Mouse (Mus musculus): ENCODE data around the gene Atp2b2. TPM values are rescaled to one million over a fixed set of nuclear protein-coding genes. Genes with fewer than 3 reads are reported as not detected.

Atp2b2 gene
- polyA plus RNA-seq, 1 experiment from 2014 or later = 14.8 TPM

DNA sequence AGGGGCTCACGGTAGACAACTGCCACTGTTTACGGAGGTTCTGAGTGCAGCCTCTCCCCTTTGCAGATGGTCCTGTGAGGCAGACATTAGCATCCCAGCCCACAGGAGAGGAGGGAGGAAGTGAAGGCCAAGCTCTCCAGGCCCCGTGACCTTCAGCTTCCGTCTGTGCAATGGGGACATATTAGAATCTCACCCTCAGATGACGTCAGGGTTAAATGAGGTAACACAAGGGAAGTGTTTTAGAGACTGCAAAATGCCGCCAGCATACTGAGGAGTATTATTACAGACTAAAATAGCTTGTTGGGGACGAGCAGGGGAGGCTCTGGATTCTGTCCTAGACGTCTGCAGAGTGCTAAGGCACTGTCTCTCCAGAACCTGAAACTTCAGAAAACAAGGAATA, 106.3 kb downstream of the Atp2b2 start:
- H3K27ac ChIP-seq = no peak overlapping the region
- H3K4me1 ChIP-seq = peaks cover 12% of the 10 kb centered on the region
- no peaks in the 10 kb centered on the region for H3K9me3 ChIP-seq
- ATAC-seq (ENCODE audit: low FRiP score, low read depth) = no peak
- no peak overlapping the region for H3K4me2 ChIP-seq (replicated peaks)
- H3K27me3 ChIP-seq (replicated peaks) = no peaks in the 10 kb centered on the region
- 71% methylated on average over 8 of the region's 8 CpGs for WGBS
- no peaks in the 10 kb centered on the region for H3K36me3 ChIP-seq
- no peak overlapping the region for H3K4me3 ChIP-seq
- H3K9ac ChIP-seq = no peak overlapping the region

GRCm38 (mm10) chr6:113934692-113935091, 107.7 kb downstream of the Atp2b2 start:
- H3K9me3 ChIP-seq = no peaks in the 10 kb centered on the region
- no peak for ATAC-seq (ENCODE audit: low FRiP score, low read depth)
- H3K4me2 ChIP-seq (replicated peaks) = no peak overlapping the region
- no peak overlapping the region for H3K9ac ChIP-seq
- no peaks in the 10 kb centered on the region for H3K27me3 ChIP-seq (replicated peaks)
- no peak overlapping the region for H3K4me3 ChIP-seq
- H3K27ac ChIP-seq = no peak overlapping the region
- WGBS = 75% methylated on average over 8 of the region's 8 CpGs
- peaks cover 12% of the 10 kb centered on the region for H3K4me1 ChIP-seq
- H3K36me3 ChIP-seq = no peaks in the 10 kb centered on the region

DNA sequence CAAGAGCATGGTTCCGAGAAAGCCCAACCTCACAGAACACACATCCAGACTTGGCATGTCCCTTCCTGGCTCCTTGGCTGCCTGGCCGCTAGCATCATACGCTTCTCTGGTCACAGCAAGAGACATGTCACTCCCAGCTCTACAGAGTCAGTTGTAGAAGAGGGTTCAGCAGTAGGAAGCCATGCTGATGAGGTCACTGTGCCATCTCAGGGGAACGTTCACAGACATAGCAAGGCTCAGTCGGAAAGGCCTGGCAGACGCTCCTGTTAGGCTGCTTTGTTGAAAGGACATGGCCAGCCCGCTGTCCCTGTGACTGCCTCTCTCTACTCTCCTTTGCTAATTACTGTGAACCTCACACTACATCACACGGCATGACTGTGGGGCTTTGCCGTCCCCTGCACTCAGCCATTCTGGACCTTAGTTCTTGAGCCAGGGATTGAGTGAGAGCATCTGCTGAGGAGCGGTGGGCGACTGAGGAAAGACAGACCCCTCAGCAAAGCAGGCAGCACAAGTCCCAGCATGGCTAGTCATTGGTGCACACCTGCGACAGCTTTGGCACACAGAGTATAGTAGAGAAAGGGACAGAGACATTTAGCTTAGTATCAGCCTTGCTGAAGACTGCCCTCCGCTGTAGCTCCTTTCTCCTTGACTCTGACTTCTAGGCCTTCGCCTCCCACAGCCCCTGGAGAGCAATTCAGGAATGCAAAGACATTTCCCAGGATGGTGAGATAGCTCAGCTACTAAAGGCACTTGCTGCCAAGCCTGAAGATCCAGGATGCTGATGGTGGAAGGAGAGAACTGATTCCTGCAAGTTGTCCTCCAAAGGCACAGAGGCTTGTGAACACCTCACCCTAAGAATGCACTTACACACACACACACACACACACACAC, 108.9 kb downstream of the Atp2b2 start:
- Histone ChIP-seq H3K9me3 (no peaks in the 10 kb centered on the region), H3K27me3 (replicated peaks) (no peaks in the 10 kb centered on the region), H3K27ac (no peak overlapping the region), H3K36me3 (no peaks in the 10 kb centered on the region), H3K4me1 (peaks cover 12% of the 10 kb centered on the region), H3K4me3 (no peak overlapping the region), H3K9ac (no peak overlapping the region), H3K4me2 (replicated peaks) (no peak overlapping the region)
- no peak for ATAC-seq (ENCODE audit: low FRiP score, low read depth)
- 66% methylated on average over 14 of the region's 14 CpGs for WGBS

DNA sequence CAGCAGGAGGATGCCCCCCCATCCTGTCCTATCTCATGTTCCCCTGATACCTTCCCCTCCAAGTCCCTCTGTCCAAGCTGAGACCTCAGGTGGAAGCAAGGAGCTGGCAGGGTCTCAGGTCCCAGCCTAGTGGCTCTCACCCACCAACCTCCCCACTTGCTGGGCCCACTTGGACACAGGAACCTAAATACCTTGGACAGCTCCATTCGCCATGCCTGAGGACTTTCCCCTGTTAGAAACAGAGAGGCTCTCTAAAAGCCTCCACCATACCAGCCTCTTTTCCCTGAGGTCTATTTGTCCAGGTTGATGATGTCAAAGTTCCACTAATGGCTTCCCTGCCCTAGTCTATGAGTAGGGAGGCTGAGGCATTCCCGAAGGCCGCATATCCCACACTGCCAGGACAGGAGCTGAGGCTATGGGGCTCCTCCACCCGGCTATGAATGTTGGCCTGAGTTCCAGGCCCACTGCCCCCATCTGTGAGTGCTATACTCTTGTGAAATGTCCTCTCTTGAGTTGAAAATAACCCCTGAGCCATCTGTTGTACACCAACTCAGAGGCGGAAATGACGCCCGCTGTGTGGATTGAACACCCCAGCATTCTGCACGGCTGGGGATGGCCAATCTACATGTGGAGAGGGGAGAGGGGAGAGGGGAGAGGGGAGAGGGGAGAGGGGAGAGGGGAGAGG, 113.1 kb downstream of the Atp2b2 start:
- Histone ChIP-seq H3K4me2 (replicated peaks) (no peak overlapping the region), H3K4me3 (no peak overlapping the region), H3K36me3 (no peaks in the 10 kb centered on the region), H3K9ac (no peak overlapping the region), H3K9me3 (no peaks in the 10 kb centered on the region), H3K27ac (no peak overlapping the region), H3K27me3 (replicated peaks) (no peaks in the 10 kb centered on the region), H3K4me1 (no peaks in the 10 kb centered on the region)
- ATAC-seq (ENCODE audit: low FRiP score, low read depth) = no peak
- WGBS = 79% methylated on average over 8 of the region's 8 CpGs

DNA sequence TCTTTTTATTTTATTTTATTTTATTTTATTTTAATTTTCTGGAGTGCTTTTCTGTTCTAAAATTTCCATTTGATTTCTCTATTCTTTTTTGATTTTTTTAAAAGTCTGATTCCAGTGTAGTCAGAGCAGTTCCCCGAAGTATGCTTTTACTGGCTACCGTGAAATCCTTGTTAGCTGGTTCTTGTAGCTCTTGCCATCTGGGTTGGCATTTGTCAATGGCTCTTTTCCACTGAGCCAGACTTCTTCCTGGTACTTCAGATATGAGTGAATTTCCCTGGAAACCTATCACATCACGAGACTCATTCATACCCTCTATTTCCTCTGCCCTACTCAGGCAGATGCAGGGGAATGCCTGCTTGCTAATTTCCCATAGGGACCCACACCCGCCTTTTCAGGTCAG, 119.2 kb downstream of the Atp2b2 start:
- no peak overlapping the region for H3K27ac ChIP-seq
- WGBS = 81% methylated on average over 4 of the region's 4 CpGs

GRCm38 (mm10) chr6:113920466-113920865, 121.9 kb downstream of the Atp2b2 start:
- no peaks in the 10 kb centered on the region for H3K4me1 ChIP-seq
- H3K4me2 ChIP-seq (replicated peaks) = no peak overlapping the region
- no peak overlapping the region for H3K27ac ChIP-seq
- ATAC-seq (ENCODE audit: low FRiP score, low read depth) = no peak
- H3K27me3 ChIP-seq (replicated peaks) = no peaks in the 10 kb centered on the region
- no peak overlapping the region for H3K4me3 ChIP-seq
- H3K9me3 ChIP-seq = no peaks in the 10 kb centered on the region
- H3K36me3 ChIP-seq = no peaks in the 10 kb centered on the region
- WGBS = 70% methylated on average over 5 of the region's 5 CpGs
- no peak overlapping the region for H3K9ac ChIP-seq

More for the DNA sequence above, 119.2 kb downstream of the Atp2b2 start:
- Histone ChIP-seq H3K9me3 (no peaks in the 10 kb centered on the region), H3K9ac (no peak overlapping the region), H3K4me3 (no peak overlapping the region), H3K4me2 (replicated peaks) (no peak overlapping the region), H3K36me3 (no peaks in the 10 kb centered on the region), H3K4me1 (no peaks in the 10 kb centered on the region), H3K27me3 (replicated peaks) (no peaks in the 10 kb centered on the region)
- no peak for ATAC-seq (ENCODE audit: low FRiP score, low read depth)

- Histone ChIP-seq H3K9ac (no peak overlapping the region), H3K9me3 (no peaks in the 10 kb centered on the region), H3K4me1 (no peaks in the 10 kb centered on the region), H3K36me3 (no peaks in the 10 kb centered on the region), H3K27ac (no peak overlapping the region), H3K27me3 (replicated peaks) (no peaks in the 10 kb centered on the region), H3K4me3 (no peak overlapping the region), H3K4me2 (replicated peaks) (no peak overlapping the region)
- WGBS = 77% methylated on average over 3 of the region's 3 CpGs
- ATAC-seq (ENCODE audit: low FRiP score, low read depth) = no peak
Measured at GRCm38 (mm10) chr6:113912753-113913152, 129.7 kb downstream of the Atp2b2 start.

DNA sequence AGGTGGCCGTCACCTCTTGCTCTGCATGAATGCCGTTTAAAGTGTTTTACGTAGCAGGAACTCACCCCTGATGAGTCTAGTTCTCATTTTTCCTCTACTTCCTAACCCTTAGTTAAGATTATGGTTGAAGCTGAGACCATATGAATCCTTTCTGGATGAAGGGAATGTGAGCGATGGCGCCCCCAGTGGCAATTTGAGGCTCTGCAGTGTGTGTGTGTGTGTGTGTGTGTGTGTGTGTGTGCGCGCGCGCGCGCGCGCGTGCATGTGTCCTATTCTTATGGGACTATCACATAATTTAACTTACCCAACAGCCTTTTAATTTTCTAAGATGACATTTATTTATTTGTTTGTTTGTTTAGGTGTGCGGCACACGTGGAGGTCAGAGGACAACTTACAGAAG, 131.3 kb downstream of the Atp2b2 start:
- Histone ChIP-seq H3K36me3 (no peaks in the 10 kb centered on the region), H3K4me1 (no peaks in the 10 kb centered on the region), H3K27me3 (replicated peaks) (no peaks in the 10 kb centered on the region), H3K9ac (no peak overlapping the region), H3K4me3 (no peak overlapping the region), H3K4me2 (replicated peaks) (no peak overlapping the region), H3K9me3 (no peaks in the 10 kb centered on the region), H3K27ac (no peak overlapping the region)
- ATAC-seq (ENCODE audit: low FRiP score, low read depth) = no peak
- WGBS = 81% methylated on average over 16 of the region's 16 CpGs

- Histone ChIP-seq H3K27me3 (replicated peaks) (no peaks in the 10 kb centered on the region), H3K4me2 (replicated peaks) (no peak overlapping the region), H3K9me3 (no peaks in the 10 kb centered on the region), H3K27ac (no peak overlapping the region), H3K4me1 (no peaks in the 10 kb centered on the region), H3K36me3 (no peaks in the 10 kb centered on the region), H3K9ac (no peak overlapping the region), H3K4me3 (no peak overlapping the region)
- no peak for ATAC-seq (ENCODE audit: low FRiP score, low read depth)
- WGBS = 88% methylated on average over 3 of the region's 3 CpGs
Measured at GRCm38 (mm10) chr6:113910411-113911055, 131.9 kb downstream of the Atp2b2 start.

DNA sequence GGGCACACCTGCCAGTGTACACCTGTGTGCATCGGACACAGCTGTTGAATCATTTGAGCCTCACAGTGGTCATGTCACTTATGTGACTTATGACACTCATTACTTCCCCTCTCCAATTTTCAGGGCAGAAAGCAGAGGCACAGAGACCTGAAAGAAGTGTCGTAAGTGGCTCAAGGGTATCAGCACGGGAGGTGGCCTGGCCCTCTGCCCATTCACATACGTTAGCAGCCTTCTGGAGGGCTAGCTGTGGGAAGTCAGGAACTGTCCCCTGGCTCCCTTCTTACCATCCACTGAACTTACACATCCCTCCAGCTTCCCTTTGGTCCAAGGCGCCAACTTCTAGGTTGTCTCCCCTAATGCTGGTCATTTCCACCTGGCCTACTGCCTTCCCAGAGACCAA, 132.6 kb downstream of the Atp2b2 start:
- no peak for ATAC-seq (ENCODE audit: low FRiP score, low read depth)

GRCm38 (mm10) chr6:113908066-113908465, 134.3 kb downstream of the Atp2b2 start:
- no peak overlapping the region for H3K4me3 ChIP-seq

More for the DNA sequence above, 132.6 kb downstream of the Atp2b2 start:
- Histone ChIP-seq H3K9ac (no peak overlapping the region), H3K27me3 (replicated peaks) (no peaks in the 10 kb centered on the region), H3K4me3 (no peak overlapping the region), H3K9me3 (no peaks in the 10 kb centered on the region), H3K4me2 (replicated peaks) (no peak overlapping the region), H3K36me3 (no peaks in the 10 kb centered on the region), H3K4me1 (no peaks in the 10 kb centered on the region), H3K27ac (no peak overlapping the region)
- 71% methylated on average over 5 of the region's 5 CpGs for WGBS

GRCm38 (mm10) chr6:113904406-113904805, 138.0 kb downstream of the Atp2b2 start:
- Histone ChIP-seq H3K9me3 (no peaks in the 10 kb centered on the region), H3K9ac (no peak overlapping the region), H3K4me3 (no peak overlapping the region), H3K27ac (no peak overlapping the region), H3K36me3 (no peaks in the 10 kb centered on the region), H3K4me1 (no peaks in the 10 kb centered on the region), H3K4me2 (replicated peaks) (no peak overlapping the region), H3K27me3 (replicated peaks) (no peaks in the 10 kb centered on the region; the same call in 1 of the 2 replicates)
- no peak for ATAC-seq (ENCODE audit: low FRiP score, low read depth)
- WGBS = 49% methylated on average over 5 of the region's 5 CpGs

More at GRCm38 (mm10) chr6:113908066-113908465, 134.3 kb downstream of the Atp2b2 start:
- Histone ChIP-seq H3K27me3 (replicated peaks) (no peaks in the 10 kb centered on the region), H3K27ac (no peak overlapping the region), H3K9ac (no peak overlapping the region), H3K4me1 (no peaks in the 10 kb centered on the region), H3K4me2 (replicated peaks) (no peak overlapping the region), H3K36me3 (no peaks in the 10 kb centered on the region), H3K9me3 (no peaks in the 10 kb centered on the region)
- ATAC-seq (ENCODE audit: low FRiP score, low read depth) = no peak
